Mouse (Mus musculus) kidney, adult 18-20 months (tissue): ENCODE results near the gene Imp3.
"Not testable (repeated sequence)": the region's sequence is repeated elsewhere in the genome, so short reads cannot be mapped to it uniquely, and the experiment has no call there.

Experiments used
- DNase-seq: peaks from one replicate; pipeline ENCODE4 v3.0.0; 2021

Imp3 gene

DNA sequence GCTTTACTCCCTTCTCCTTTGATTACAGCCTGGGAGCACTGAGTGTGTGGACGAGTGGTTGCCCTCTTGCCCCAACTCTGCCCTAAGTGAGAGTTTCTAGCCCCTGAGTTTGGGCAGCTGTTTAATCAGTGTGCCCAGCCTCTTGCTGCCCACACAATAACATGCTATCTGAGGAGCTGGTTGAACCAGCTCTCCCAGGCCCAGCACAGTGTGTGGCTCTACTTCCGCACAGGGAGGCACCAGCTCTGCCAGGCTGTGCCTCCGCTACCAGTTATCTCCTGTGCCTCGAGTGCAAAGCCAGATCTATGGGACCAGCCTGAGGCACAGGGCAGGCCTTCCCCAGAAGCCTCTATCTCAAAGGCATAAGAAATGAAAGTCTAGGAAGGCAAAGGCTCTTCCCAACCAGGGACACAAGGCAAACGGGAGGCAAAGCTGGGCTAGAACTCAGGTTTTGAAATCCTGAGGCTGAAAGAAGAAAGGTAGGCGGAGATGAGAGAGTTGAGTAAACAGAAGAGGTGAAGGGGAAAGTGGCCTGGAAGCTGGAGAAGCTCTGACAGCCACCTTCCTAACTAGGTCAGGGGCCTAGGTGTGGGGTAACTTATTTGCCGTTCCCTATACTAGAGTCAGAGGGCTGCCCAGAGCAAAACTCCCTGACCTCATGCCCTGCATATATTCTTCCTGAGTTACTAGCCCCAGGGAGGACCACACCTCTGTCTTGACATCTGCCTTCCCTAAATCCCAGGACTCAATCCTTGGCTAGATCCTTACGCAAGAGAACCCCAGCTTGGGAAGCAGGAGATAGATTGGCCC is 13.2 kb upstream of the Imp3 start:
- no peak for DNase-seq

DNA sequence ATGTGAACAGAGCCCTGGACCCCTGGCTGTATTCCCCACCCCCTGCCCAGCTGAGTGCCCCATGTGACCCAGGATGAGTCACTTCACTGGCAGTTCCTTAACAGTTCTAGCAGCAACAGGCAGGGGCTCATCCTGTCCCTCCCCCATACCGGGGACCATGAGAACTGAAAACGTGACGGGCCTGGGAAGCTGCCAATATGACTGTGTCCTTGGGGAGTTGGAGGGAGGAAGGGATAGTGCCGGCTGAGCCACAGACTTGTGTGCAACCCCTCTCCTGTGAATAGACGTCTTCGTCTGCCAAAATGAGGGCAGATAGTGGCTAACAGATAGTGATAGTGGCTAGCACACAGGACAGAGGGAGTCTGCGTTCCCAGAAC is 12.6 kb upstream of the Imp3 start:
- DNase-seq, result peak; percentile 84

DNA sequence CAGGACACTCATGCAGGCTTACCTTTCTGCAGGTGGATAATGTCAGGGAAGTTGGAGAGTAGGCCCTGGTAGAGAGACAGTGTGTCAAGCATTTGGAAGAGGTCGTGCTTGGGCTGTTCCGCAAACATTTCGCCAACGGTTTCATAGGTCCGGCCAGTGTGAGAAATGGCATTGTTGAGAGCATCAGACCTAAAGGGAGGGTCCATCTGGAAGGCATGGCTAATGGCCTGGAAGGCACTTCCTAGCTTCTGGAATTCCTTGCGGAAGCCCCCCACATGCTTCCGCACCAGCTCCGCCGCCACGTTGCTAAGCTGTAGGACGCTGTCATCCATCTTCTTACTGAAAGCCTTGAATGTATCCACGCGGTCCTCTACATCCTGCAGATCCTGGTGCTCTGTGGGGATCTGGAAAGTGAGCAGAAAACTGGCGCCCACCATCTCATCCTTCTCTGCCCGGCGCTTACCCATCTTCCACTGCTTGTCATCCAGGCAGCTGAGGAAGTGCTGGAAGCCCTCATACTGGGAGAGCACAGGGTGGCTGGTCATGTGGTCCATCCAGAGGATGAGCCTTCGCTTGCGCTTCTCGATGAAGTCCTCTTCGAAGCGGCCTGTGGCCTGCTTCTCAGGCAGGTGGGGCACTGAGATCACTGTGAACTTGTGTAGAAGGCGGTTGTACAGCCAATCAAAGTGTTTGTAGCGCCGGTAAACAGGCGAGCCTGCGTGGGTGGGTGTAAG is 11.8 kb upstream of the Imp3 start:
- DNase-seq, result no peak

DNA sequence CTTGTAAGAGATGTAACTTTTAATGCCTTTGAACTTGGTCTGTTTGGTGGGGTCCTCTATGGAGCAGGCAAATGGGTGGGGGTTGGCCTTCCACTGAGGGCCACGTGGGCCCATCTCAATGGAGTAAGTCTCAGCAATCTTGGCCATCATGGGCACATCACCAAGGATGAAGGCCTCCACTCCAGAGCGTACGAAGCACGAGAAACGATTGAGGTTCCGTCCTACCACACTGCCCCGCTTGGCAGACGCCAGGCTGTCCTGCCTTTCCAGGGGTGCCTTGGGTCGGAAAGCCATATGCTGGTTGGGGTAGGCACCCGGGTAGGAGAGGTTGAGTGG is 11.3 kb upstream of the Imp3 start:
- DNase-seq, result no peak

- DNase-seq, result no peak
Measured at GRCm38 (mm10) chr9:56926387-56926786, 10.9 kb upstream of the Imp3 start.

- peak; percentile 59 for DNase-seq
Measured at GRCm38 (mm10) chr9:56927191-56928012, 9.9 kb upstream of the Imp3 start.

GRCm38 (mm10) chr9:56928041-56928811 is 9.0 kb upstream of the Imp3 start, which contains the start of gene Snx33:
Gene Snx33, minus strand, starts transcription at chr9:56928371.
- DNase-seq, result peak; percentile 95

DNA sequence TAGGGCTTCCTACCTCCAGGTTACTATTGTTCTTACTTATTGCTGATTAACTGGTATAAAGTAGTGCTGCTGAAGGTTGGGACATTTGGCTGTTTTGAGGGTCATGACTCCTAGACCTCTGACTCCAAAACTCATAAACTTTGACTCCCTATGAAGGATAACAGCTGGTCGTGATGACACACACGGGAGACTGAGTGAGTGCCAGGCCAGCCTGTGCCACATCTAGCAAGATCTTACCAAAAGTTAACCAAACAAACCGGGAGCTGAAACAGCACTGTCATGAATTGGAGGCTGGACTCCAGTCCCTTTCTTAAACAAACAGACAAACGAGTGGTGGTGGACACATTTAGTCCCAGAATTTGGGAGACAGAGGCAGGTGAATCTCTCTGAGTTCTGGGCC is 7.8 kb upstream of the Imp3 start:
- DNase-seq, result no peak

GRCm38 (mm10) chr9:56930556-56930955 is 6.7 kb upstream of the Imp3 start:
- DNase-seq, result no peak

- no peak for DNase-seq
Measured at GRCm38 (mm10) chr9:56936861-56937222, 433 bp upstream of the Imp3 start.

- DNase-seq, result peak; percentile 23
Measured at GRCm38 (mm10) chr9:56938374-56938773, 1.1 kb downstream of the Imp3 start.

- peak; percentile 42 for DNase-seq
Measured at GRCm38 (mm10) chr9:56947481-56947880, 10.2 kb downstream of the Imp3 start.

DNA sequence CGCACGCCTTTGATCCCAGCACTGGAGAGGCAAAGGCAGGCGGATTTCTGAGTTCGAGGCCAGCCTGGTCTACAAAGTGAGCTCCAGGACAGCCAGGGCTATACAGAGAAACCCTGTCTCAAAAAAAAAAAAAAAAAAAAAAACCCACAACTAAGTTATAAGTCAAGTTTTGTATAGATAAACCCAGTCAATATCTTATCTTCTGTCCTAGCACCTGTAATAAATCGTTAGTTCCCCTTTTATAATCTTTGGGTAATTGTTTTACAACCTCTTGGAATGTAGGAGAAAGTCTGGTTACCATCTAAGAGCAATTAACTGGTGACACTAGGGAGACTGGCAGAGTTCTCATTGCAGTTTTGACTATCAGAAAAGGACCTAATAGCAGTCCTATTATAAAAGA is 11.4 kb downstream of the Imp3 start:
- not testable (repeated sequence) for DNase-seq

DNA sequence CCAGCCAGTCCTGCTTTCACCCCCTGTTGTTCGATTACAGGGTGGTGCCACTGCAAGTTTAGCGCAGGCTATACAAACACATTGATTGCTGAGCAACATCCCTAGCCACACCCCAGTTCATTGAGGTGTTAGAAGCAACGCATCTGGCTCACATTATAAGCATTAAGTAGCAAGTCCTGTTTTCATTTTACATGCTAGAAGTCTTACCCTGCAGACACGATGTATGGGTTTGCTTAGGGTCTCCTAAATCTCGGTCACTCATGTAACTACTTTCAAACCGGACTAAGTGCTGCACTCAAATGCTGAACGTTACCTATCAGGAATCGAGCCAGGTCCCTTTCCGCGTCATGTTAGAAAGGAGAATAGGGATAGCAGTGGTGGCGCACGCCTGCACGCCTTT is 12.5 kb downstream of the Imp3 start:
- DNase-seq, result peak; percentile 10

DNA sequence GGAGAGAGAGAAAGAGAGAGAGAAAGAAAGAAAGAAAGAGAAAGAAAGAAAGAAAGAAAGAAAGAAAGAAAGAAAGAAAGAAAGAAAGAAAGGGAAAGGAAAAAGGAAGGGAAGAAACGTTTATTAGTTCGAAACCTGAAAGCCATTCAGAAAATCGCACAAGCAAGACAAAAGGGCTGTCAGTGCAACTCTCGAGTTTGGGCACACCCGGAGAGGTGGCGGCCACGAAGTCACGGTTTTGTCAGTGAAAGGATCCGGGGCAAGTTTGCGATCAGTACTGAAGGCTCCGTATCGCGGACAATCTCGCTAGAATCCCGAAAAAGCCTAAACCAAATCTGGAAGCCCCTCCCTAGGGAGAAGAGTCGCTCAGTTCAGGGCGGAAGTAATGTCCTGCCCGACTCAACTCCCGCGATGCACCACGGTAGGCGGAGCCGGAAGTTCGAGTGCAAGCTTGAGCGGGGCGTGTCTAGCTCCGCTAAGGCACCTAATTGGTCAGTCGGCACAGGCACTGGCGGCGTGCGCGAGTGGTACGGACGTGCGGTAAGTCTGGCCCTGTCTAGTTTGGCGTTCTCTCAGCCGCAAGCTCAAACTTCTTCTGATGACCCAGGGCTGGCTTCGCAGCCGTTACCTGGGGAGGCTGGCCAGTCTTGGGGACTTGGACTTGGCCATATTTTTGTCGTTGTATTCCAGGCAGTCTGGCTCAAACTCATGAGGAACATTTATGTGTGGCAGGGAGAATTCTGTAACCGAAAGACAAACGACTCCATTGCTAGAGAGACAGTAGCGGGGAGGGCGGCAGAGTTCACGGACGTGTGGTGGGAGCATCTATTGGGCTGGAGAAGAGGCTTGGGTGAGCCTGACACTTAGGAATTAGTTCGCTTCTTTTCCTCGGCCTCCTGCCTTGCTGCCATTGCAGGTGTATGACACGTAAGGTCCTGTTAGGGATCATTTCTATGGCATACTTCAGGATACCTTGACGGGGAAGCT is 13.4 kb downstream of the Imp3 start, which contains the start of gene Snupn:
Snupn (plus strand) TSS at position 465 of the 987 bp plus-strand sequence.
- DNase-seq, result peak; percentile 97

- no peak for DNase-seq
Measured at GRCm38 (mm10) chr9:56953562-56953961, 16.3 kb downstream of the Imp3 start.

GRCm38 (mm10) chr9:56956966-56957675 is 19.8 kb downstream of the Imp3 start:
- no peak for DNase-seq

DNA sequence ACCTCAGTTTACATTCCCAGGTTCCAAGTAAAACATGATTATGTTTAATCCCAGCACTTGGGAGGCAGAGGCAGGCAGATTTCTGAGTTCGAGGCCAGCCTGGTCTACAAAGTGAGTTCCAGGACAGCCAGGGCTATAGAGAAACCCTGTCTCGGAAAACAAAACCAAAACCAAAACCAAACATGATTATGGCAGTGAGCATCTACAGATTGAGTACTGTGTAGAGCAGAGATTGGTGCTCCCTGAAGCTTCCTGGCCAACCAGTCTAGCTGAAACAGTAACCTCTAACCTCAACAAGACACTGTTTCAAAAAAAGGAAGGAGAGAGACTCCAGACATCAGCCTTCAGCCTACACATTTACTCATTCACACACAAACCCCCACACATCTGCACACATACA is 21.4 kb downstream of the Imp3 start:
- DNase-seq, result no peak

DNA sequence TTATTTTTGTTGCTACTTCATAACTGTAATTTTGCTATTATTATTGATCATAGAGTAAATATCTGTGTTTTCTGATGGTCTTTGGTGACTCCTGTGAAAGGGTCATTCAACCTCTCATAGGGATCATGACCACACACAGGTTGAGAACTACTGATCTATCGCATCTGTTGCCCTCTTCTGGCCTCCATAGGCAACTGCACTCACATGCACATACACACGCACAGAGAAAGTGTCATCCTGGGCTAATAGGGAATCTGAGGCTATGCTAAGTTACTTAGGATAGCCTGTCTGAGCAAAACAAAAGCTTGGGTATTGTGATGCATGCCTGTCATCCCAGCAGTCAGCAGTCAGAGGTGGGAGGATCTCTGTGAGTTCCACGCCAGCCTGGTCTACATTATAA is 24.3 kb downstream of the Imp3 start:
- no peak for DNase-seq

DNA sequence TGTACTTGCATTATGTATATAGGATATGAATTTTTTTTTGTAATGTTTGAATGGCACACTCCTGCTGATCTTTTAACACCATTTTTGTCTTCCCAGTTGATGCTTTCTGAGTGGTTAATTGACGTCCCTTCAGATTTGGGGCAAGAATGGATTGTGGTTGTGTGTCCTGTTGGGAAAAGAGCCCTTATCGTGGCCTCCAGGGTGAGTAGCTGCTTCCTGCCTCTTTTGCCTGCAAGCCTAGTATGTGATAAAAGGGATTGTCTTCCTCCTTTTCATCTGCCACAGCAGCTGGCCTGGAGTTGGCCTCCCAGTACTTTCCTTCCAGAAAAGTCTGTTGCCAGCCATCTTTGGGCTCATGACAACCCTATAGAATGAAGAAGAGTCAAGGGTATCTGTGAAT is 32.9 kb downstream of the Imp3 start:
- no peak for DNase-seq
